Mouse (Mus musculus): ENCODE measurements around the gene Dcaf4.

Gene Dcaf4

GRCm38 (mm10) chr12:83543997-83544396, 23.7 kb downstream of the Dcaf4 start:
- DNase-seq (ENCODE audit: low read depth, low spot score) = no peak

GRCm38 (mm10) chr12:83544791-83545190, 24.5 kb downstream of the Dcaf4 start:
- DNase-seq (ENCODE audit: low read depth, low spot score) = no peak

- DNase-seq (ENCODE audit: low read depth, low spot score) = no peak
These were observed 31.0 kb downstream of the Dcaf4 start for GRCm38 (mm10) chr12:83551305-83551704.

GRCm38 (mm10) chr12:83553816-83554215, 33.5 kb downstream of the Dcaf4 start:
- no peak for DNase-seq (ENCODE audit: low read depth, low spot score)

- no peak for DNase-seq (ENCODE audit: low read depth, low spot score)
These were observed 35.3 kb downstream of the Dcaf4 start for GRCm38 (mm10) chr12:83555605-83556004.

- no peak for DNase-seq (ENCODE audit: low read depth, low spot score)
These were observed 38.2 kb downstream of the Dcaf4 start for GRCm38 (mm10) chr12:83558496-83558895.

GRCm38 (mm10) chr12:83560189-83560588, 39.9 kb downstream of the Dcaf4 start:
- DNase-seq (ENCODE audit: low read depth, low spot score) = no peak

GRCm38 (mm10) chr12:83562589-83562988, 42.3 kb downstream of the Dcaf4 start:
- DNase-seq (ENCODE audit: low read depth, low spot score) = no peak

- no peak for DNase-seq (ENCODE audit: low read depth, low spot score)
These were observed 49.6 kb downstream of the Dcaf4 start for GRCm38 (mm10) chr12:83569866-83570265.

GRCm38 (mm10) chr12:83572717-83573116, 52.5 kb downstream of the Dcaf4 start:
- no peak for DNase-seq (ENCODE audit: low read depth, low spot score)

GRCm38 (mm10) chr12:83577445-83577844, 57.2 kb downstream of the Dcaf4 start:
- DNase-seq (ENCODE audit: low read depth, low spot score) = no peak

GRCm38 (mm10) chr12:83578356-83578755, 58.1 kb downstream of the Dcaf4 start:
- no peak for DNase-seq (ENCODE audit: low read depth, low spot score)

GRCm38 (mm10) chr12:83578896-83579569, 58.8 kb downstream of the Dcaf4 start:
- DNase-seq (ENCODE audit: low read depth, low spot score) = no peak

GRCm38 (mm10) chr12:83580283-83580682, 60.0 kb downstream of the Dcaf4 start:
- DNase-seq (ENCODE audit: low read depth, low spot score) = no peak

GRCm38 (mm10) chr12:83582106-83582505, 61.8 kb downstream of the Dcaf4 start:
- no peak for DNase-seq (ENCODE audit: low read depth, low spot score)

- DNase-seq (ENCODE audit: low read depth, low spot score) = no peak
These were observed 62.5 kb downstream of the Dcaf4 start for GRCm38 (mm10) chr12:83582747-83583146.

GRCm38 (mm10) chr12:83586628-83587027, 66.4 kb downstream of the Dcaf4 start:
- no peak for DNase-seq (ENCODE audit: low read depth, low spot score)

Data from CD4-positive, CD25-positive, alpha-beta regulatory T cell, adult 2 months (primary cell).